Mouse (Mus musculus) G1E (cell line): ENCODE measurements around the gene Fads2.

Source experiments
- CTCF ChIP-seq: IDR thresholded peaks from 2 replicates; pipeline ENCODE4 v1.5.1; 2012; ENCODE audit warnings: low read depth, low read length, inconsistent platforms, mixed read lengths
- GATA1 ChIP-seq: IDR thresholded peaks from 2 replicates; pipeline ENCODE4 v1.6.1; 2012; ENCODE audit warnings: borderline replicate concordance, low read length, inconsistent platforms, mixed read lengths
- GATA2 ChIP-seq: IDR thresholded peaks from 2 replicates; pipeline ENCODE4 v1.6.1; 2012; ENCODE audit warnings: low read depth, low read length, inconsistent platforms, borderline replicate concordance
- POLR2AphosphoS5 ChIP-seq: IDR thresholded peaks from 2 replicates; pipeline ENCODE4 v1.6.1; 2012; ENCODE audit warnings: low read depth, low read length, inconsistent platforms; ENCODE audit not compliant: insufficient replicate concordance
- TAL1 ChIP-seq: conservative IDR thresholded peaks from 2 replicates; pipeline ENCODE4 v1.6.1; 2012; ENCODE audit warnings: low read depth, low read length, inconsistent platforms, mixed read lengths

GRCm38 (mm10) chr19:10066502-10066901, 35.0 kb downstream of the Fads2 start:
- TF ChIP-seq TAL1 (no peak), GATA1 (no peak), CTCF (no peak), POLR2AphosphoS5 (no peak), GATA2 (no peak)
